Mouse (Mus musculus): ENCODE measurements around the gene Rlim.

DNA sequence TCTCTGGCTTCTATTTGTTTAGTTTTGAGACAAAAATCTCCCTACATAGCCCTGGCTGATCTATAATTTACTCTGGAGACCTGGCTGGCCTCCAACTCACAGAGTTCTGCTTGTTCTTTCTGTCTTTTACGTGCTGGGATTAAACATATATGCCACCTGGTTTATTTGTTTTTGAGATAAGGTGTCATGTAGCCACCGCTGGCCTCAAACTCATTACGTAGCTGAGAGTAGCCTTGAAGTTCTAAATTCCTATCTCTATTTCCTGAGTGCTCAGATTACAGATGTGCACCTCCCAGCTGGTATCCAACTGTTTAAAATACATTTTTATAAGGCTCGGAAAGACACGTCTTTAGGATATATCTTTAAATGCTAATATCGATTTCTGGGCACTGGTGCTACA lies 12.8 kb upstream of the Rlim start:
- TF ChIP-seq CTCF (IDR thresholded peaks at IDR 0.05; ENCODE audit: low read depth, low read length) (no peak), GATA1 (IDR thresholded peaks at IDR 0.05; ENCODE audit: borderline replicate concordance, low read length) (no peak)
